Mouse (Mus musculus) kidney, postnatal 36 days (tissue): Measurements from ENCODE around the gene Atp13a5.

Experiments used
- DNase-seq, 2 experiments: peaks; one replicate each; pipeline ENCODE4 v3.0.0; 2021 to 2022; ENCODE audit warnings: mixed read lengths in 2 of 2

The Atp13a5 gene

GRCm38 (mm10) chr16:29378458-29378857 is at the start of gene Atp13a5:
TSS of gene Atp13a5 (minus strand) at chr16:29378732.
- no peak for DNase-seq

GRCm38 (mm10) chr16:29414822-29415221 is 36.3 kb upstream of the Atp13a5 start:
- DNase-seq: no peak

- DNase-seq: no peak
Observed at GRCm38 (mm10) chr16:29407319-29407718, 28.8 kb upstream of the Atp13a5 start.

GRCm38 (mm10) chr16:29399079-29399478 is 20.5 kb upstream of the Atp13a5 start:
- DNase-seq: no peak

GRCm38 (mm10) chr16:29384781-29385180 is 6.2 kb upstream of the Atp13a5 start:
- DNase-seq: no peak

GRCm38 (mm10) chr16:29374636-29375035 is 3.9 kb downstream of the Atp13a5 start:
- DNase-seq: no peak

- DNase-seq: no peak
Observed at GRCm38 (mm10) chr16:29331351-29332044, 47.0 kb downstream of the Atp13a5 start.

- DNase-seq: no peak
Observed at GRCm38 (mm10) chr16:29330948-29331347, 47.6 kb downstream of the Atp13a5 start.

- no peak for DNase-seq
Observed at GRCm38 (mm10) chr16:29329213-29329612, 49.3 kb downstream of the Atp13a5 start.

- DNase-seq: no peak
Observed at GRCm38 (mm10) chr16:29327910-29328309, 50.6 kb downstream of the Atp13a5 start.

GRCm38 (mm10) chr16:29325233-29325919 is 53.2 kb downstream of the Atp13a5 start:
- DNase-seq: no peak

- no peak for DNase-seq
Observed at GRCm38 (mm10) chr16:29320717-29321116, 57.8 kb downstream of the Atp13a5 start.

- DNase-seq: peak; percentile 4 to 7
Observed at GRCm38 (mm10) chr16:29315391-29315790, 63.1 kb downstream of the Atp13a5 start.

GRCm38 (mm10) chr16:29314991-29315390 is 63.5 kb downstream of the Atp13a5 start:
- peak; percentile 6 to 20 for DNase-seq

- DNase-seq: no peak
Observed at GRCm38 (mm10) chr16:29297555-29298021, 80.9 kb downstream of the Atp13a5 start.

- DNase-seq: no peak
Observed at GRCm38 (mm10) chr16:29280691-29281090, 97.8 kb downstream of the Atp13a5 start.

GRCm38 (mm10) chr16:29254325-29254724 is 124.2 kb downstream of the Atp13a5 start:
- no peak for DNase-seq

GRCm38 (mm10) chr16:29235951-29236350 is 142.6 kb downstream of the Atp13a5 start:
- peak in 1 of 2 experiments; percentile 26 for DNase-seq

GRCm38 (mm10) chr16:29216395-29217295 is 161.9 kb downstream of the Atp13a5 start:
- DNase-seq: no peak

GRCm38 (mm10) chr16:29209605-29210411 is 168.7 kb downstream of the Atp13a5 start, which contains the start of gene Hrasls:
TSS of gene Hrasls (plus strand) at chr16:29209695.
- DNase-seq: peak; percentile 49 to 54

GRCm38 (mm10) chr16:29208841-29209240 is 169.7 kb downstream of the Atp13a5 start:
- DNase-seq: no peak

- DNase-seq: peak in 1 of 2 experiments; percentile 53
Observed at GRCm38 (mm10) chr16:29205581-29205980, 173.0 kb downstream of the Atp13a5 start.
